Mouse (Mus musculus) skeletal muscle tissue, adult 2 months (tissue): ENCODE results near the gene Ube2n.
"Not testable (repeated sequence)": the region's sequence is repeated elsewhere in the genome, so short reads cannot be mapped to it uniquely, and the experiment has no call there.

Experiments
- DNase-seq: peaks from one replicate; pipeline ENCODE4 v3.0.0-alpha.2; 2012; ENCODE audit warnings: low read depth, low spot score

Ube2n gene

DNA sequence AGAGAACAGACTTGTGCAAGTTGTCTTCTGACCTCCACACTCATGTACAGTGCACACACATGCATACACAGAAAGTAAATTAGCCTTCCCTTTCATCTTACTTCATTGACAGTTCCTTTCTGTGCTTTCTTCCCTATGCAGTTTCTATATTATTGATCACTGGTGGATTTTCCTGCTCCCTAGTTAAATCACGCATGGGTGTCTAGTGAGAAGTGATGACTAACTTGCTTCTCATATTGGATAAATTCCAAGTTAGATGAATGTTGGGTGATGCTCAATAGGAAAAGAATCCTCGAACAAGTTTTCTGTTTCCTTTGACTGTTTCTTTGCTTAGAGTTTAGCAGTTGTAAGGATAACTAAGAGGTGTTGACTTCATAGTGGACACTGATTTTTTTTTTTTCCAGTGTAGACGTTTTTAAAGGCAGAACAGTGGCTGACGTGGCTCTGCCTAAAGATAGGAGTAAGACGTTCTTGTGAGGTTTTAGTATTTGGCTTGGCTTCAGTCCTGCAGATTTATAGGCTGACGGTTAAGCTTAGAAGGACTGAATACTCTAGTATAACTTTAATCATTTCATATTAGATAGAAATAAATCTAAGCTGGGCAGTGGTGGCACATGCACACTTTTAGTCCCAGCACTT lies 10.2 kb downstream of the Ube2n start:
- no peak for DNase-seq

DNA sequence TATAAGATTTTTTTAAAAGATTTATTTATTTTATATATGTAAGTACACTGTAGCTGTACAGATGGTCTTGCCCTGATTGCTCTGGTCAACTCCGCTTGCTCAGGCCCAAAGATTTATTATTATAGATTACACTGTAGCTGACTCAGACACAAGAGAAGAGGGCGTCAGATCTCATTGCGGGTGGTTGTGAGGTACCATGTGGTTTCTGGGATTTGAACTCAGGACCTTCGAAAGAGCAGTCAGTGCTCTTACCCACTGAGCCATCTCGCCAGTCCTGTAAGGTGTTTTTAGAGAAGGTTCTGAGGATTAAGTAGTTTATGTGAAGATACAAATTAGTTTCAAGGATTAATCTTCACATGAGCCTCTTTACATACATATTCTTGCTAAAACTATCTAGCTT lies 10.9 kb downstream of the Ube2n start:
- no peak for DNase-seq

DNA sequence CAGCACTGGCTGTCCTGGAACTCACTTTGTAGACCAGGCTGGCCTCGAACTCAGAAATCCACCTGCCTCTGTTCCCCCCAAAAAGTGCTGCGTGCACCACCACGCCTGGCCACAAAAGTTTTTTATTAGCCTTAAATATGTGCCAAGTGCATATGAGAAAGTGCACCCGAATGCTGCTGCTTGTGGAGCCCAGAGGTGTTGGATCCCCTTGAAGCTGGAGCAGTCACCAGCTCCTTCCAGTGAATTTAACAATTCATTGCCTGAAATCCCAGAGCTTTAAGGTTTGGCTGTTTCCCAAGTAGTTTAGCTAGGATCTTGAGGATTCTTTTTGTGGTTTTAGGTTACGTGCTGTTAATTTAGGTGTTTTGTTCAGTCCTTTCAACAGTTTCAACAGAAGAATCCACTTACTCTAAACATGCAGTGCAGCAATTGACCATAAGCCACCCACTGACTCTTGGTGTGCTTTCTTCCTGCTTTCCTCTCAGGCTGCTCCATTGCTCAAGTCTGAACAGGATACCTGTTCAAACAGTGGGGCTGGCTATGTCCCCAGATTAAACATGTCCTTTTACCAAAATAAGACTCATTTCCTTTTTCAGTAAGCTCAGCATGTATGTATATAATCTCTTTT lies 11.7 kb downstream of the Ube2n start:
- DNase-seq = no peak

DNA sequence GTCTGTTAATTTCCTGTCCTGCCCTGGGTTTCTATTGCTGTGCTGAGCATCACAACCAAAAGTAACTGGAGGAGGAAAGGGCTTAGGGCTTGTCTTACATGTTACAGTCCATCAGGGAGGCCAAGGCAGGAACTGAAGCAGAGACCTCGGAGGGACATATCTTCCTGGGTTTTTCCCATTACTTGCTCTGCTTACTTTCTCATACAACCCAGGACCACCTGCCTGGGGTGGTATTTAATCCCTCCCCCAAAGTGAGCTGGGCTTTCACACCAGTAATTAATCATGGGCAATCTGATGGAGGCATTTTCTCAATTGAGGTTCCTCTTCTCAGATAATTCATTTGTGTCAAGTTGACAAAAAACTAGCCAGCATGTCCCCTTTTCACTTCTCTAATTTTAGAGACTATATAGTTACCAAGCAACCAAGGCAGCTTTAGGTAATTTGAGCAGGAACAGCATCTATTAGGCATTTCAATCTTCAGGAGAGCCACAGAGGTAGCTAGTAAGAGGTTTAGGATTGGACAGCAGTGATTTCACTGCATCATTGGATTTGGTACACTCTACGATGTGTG lies 15.7 kb downstream of the Ube2n start:
- no peak for DNase-seq

DNA sequence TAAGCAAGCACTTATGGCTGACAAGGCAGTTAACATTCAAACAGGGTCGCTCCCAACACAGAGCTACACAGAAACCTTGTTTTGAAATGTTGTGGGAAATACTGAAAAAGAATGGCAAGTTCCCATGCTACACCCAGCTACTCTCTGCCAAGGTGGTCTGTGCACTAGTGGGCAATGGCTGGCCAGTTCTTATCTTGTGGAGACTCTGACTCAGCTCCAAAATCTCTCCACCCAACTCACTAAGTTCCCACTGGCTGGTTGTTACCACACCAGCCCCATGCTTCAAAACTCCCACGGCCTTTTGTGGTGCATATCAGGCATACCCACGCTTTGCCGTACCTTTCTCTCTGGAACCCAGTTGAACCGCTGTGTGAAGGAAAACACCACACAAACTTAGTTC lies 18.0 kb downstream of the Ube2n start:
- no peak for DNase-seq

DNA sequence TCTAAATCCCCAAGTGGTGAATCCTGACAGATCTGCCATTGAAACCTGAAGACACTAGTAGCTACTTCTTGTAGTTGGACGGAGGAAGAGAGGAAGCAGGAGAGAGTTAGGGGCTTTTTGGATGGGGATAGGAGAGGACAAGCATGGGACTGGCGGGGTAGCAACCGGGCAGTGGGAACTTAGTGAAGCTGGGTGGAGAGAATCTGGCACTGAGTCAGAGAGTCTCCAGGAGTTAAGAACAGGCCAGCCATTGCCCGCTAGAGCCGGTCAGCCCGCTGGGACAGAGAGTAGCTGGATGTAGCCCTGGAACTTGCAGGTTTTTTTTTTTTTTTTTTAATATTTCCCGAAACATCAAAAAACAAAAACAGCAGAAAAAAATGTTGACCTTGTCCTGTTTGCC lies 18.4 kb downstream of the Ube2n start:
- no peak for DNase-seq

DNA sequence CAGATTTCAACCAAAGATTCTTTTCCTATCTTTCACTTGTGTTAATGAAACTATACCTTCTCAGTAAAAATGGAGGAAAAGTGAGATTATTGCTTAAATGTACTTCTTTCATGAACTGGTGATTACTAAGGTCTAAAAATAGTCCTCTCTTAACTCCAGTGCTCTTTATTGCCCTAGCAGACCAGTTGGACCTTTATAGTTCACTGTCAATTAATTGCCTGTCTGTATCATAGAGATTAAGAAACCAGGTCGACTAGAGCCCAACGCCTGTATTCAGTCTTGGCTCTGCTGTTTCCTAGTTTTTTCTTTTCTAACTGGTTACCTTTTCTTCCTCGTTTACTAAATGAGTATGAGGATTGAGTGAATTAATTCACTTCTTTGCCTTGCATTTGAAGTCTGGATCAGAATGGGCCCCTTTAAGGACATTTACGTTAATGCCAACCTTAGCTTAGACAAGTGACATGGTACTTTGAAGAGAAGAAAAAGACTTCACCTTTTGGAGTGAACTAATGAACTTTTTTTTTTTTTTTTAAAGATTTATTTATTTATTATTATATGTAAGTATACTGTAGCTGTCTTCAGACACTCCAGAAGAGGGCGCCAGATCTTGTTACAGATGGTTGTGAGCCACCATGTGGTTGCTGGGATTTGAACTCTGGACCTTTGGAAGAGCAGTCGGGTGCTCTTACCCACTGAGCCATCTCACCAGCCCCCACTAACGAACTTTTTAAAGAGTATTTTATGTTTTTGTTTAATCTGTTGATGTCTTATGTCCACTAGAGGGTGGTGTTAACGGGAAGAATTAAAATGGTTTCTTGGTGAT lies 20.7 kb downstream of the Ube2n start:
- no peak for DNase-seq

DNA sequence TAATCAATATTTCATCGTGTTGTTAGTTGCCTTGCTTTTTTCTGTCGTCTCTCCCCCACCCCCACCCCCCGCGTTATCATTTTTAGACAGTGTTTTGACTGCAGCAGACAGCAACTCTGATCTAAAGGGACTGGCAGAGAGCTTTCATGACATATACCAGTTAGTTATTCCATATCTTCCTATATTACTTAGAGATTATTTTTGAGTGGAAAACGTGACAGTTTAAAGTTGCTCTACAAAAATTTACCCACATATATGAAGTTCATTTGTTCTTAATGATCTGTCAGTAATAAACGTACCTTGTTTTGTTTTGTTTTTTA lies 21.2 kb downstream of the Ube2n start:
- DNase-seq = no peak

DNA sequence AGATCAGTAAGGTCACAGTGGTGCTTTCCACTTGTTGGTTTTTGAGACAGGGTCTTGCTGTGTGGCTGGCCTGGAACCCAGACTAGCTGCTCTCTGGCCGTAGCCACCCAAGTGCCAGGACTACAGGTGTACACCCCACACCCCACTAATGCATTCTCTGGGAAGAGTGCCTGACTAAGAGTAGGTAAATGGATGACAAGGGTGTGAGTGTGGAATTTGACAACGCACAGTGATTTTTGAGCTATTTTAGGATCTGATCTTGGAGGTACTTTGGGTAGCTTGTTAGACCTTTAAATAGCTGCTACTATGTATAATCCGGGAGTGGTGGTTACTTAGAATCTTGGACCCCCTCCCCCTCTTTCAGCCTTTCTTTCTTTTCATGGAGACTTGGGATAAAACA lies 24.3 kb downstream of the Ube2n start:
- no peak for DNase-seq

DNA sequence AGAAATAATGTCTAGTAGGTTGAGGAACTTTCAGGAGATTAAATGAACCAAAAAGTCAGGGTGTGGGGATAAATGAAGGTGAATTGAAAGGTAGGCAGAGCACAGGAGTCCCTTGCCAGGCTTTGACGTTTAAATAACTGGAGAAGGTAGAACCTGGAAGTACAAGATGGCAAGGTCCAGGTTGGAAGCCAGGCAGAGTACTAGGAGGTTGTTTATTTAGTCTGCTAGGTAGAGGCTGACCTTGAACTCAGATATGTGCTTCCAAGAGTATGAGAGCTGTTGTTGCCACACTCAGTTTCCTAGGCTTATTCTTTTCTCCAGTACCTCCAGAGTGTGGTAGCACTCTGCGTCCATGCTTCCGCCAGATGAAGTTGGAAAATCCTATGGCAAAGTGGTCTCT lies 24.9 kb downstream of the Ube2n start:
- no peak for DNase-seq

DNA sequence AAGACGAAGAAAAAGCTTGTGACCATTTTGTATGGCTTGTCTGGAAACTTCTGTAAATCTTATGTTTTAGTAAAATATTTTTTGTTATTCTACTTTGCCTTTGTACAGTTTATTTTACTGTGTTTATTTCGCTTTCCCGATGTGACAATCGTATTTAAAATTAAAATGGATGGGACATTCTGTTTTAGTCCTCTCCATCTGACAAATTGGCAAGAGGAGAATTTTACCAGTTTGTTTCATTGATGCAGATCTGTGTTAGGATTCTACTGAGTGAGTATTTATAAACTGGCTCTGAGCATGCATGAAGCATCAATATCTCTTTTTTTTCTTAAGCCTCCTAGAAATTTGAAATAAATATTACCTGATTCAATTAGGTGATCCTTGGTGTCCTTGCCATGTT lies 28.0 kb downstream of the Ube2n start:
- DNase-seq = no peak

DNA sequence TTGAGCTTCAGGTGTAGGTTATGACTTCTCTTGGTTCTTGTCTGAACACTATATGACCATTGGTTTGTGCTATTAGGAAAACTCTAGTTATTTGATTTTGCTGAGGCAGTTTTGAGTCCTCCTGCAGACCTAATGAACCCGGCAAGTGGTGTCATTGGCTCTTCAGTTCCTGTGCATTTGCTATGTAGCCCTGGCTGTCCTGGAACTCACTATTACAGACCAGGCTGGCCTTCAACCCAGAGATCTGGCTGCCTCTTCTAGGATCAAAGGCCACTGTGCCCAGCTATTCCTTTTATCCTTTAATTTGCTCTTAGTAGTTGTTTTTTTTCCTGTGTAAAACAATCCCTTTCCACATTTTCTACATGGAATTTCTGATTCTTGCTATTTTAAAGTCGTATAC lies 28.4 kb downstream of the Ube2n start:
- no peak for DNase-seq

DNA sequence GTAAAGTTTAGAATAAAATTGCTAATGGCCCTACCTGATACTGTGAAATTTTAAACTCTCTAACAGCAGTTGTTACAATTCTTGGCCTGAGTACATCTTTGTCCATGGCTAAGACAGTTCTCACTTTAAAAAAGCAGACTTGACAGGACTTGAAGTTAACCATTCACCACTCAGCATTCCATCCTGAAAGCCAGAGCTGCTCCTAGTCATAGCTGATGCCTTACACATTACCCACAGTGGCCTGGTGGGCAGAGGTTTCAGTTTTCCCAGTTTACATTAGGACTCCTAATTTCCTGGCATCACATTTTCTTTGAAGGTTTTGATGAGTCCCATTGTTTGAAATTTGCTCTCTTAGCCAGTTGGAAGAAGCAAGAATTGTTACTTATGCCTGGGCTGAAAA lies 29.1 kb downstream of the Ube2n start:
- no peak for DNase-seq

DNA sequence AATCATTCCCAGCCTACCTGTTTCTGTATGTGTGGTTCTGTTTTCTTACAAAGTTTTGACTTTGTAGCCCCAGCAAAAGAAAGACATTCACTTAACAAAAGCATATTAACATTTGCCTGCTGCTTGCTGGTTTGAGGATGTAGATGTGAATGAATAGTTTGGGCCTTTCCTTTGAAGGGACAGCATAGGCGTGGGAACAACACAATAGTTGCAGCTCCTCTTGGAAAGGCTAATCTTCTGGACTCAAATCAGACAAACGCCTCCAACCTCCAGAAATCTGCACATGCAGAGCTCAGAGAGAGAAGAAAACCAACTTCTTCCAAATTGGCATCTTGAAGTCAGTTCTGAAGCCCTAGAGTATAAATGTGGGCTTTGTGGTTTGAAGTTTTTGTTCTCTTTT lies 29.7 kb downstream of the Ube2n start:
- DNase-seq = no peak

DNA sequence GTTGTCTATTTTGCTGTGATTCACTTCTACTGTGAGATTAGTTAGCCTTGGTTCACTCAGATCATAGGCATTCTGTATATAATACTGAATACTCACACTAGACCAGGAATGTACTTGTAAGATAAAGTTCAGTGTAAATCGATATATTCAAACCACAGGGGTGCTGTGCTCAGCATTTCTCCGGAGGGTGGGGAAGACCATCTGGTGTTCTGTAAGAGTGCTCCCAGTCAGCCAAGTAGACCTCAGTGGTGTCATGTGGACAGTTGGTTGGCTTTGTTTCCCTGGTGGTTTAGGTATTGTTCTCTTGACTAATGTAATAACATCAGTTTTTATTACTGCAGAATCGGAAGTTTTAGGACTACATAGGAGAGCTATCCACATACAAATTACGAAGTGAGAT lies 30.1 kb downstream of the Ube2n start:
- DNase-seq = no peak

DNA sequence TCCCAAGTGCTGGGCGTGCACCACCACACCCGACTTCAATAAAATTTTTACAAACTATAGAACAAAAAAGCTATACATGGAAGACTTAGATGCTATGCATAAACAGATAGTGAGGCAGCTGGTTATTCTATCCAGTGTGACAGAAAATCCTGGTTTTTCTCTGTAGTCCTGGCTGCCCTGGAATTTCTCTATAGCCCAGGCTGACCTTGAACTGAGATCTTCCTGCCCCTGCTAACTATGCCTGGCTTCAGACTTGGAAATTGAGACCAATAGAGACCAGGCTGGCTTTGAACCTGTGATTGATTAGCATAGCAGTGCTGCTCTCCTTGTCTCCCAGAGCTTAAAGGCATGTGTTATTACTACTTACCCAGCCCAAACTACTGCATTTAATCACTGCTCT lies 31.2 kb downstream of the Ube2n start:
- DNase-seq = no peak

DNA sequence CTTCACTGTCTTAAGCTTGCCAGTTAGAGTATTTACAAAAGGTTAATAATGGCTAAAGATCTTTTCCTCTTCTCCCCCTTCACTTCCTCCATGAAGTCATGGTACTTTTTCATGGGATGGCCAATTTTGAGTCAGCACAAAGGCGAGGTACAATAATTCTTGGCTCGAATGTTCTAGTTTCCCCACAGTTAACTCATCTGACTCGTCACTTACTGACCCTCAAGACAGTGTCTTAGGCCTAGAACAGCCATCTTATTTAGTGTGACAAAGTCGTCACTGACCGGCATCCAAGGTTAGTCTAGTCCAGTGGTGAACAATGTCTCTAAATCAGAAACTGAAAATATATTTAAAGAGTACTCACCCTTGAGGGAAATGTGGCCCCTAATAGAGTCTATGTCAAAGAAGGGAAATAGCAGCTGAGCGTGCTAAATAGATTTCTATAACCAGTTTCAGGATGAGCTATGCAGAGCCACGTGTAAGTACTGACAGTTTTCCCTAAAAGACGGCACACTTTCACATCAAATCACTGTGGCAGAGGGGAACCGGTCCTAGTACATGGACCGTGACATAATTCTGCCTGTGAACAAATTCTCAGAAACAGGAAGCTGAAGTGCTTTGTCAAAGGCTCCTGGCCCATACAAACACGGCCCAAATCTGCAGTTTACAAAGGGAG lies 33.3 kb downstream of the Ube2n start:
- no peak for DNase-seq

DNA sequence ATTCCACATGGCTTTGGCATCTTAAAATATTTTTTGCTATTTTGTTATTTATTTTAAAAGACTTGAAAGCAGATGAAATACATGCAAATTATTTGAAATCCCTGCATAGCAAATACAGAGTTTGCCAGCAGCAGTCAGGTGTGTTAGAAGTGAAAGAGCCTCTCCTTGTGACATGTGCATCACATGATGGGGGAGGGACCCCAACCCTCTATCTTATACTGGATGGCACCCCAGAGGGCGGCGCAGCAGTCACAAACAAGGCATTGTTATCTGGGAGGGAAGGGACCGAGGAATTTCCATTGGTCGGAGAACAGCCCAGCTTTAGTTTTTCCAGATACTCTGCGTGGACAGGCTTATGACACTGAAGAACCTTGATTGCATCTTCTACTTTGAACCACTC lies 34.1 kb downstream of the Ube2n start:
- DNase-seq = not testable (repeated sequence)

DNA sequence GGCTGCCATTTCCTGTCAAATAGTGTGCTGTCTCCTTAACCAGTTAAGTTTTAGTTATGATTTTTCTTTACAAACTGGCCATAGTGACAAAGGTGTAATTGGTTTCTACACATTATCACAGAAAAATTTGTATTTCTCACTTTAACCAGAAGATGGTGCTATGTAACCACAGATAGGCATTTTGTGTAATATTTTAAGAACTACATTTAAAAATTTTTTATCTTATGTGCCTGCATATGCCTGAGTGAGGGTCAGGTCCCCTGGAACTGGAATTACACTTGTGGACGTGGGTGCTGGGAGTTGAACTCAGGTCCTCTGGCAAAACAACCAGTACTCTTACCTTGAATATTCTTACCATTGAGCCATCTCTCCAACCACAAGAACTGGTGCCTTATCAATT lies 35.6 kb downstream of the Ube2n start:
- DNase-seq = no peak

DNA sequence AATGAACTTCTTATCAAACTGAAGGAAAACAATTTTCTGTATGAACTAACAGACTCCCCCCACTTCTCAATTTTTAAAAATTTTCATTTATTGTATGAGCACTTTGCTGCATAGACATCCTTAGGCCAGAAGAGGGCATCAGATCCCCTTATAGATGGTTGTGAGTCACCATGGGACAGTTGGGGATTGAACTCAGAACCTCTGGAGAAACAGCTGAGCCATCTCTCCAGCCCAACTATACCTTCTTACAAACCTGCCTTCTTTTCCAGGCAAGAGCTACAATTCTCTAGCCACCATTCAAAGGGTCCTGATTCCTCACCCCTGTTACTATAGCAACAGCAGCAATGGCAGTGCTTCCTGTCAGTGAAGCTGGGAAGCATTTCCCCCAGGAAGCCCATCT lies 36.8 kb downstream of the Ube2n start:
- no peak for DNase-seq

DNA sequence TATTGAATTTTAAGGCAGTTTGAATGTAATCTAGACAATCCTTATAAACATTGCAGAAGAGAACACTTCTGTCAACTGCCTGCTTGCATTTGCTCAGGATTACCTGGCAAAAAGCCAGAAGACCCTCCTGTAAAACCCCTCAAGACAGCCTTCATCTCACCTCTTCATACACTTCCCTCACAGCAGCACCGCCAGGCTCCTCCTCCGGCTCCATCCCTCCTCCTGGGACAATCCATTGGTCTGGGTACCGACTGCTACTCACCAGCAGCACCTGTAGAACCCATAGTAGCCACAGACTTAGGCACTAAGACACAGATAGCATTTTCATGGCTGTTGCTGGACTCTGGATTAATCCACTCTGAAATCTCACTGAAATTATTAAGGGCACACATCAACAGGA lies 37.4 kb downstream of the Ube2n start:
- DNase-seq = no peak

DNA sequence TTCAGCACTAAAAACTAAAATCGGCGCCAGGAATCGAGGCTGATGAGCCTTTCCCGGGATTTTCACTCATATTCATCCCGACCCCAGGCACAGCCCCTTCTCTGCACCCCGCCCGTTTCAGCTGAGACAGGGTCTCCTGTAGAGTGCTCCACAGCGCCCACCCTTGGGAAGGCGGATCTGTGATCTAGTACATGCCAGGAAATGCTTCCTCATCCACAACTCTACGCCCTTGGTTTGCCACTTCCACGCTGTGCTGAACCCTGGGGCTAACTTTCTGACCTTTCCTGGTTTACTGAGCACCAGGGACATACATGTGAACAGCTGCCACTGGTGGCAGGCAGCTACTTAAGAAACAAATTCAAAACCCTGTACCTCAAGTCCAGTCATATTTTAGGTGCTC lies 40.9 kb downstream of the Ube2n start:
- no peak for DNase-seq
